ENCODE assay signal across 10 mouse cellular contexts in genomic region chr7:131966916-131967494, GRCm38 (mm10). TPM values are rescaled to one million over a fixed set of nuclear protein-coding genes. Genes with fewer than 3 reads are reported as not detected.
DNase-seq lines count a peak whose midpoint lies in the region; ATAC-seq and TF ChIP-seq lines count a peak whose summit lies in the region.
"Had no signal": no experiment of that assay in that cellular context is flagged by ENCODE, and none has a peak within 500 bp of the region (broad histone marks: within the 10 kb centered on the region; RNA-seq: fewer than 3 reads in every experiment).

No protein-coding gene starts in this region.

- 4% methylated on average over 57 of the region's 57 CpGs for WGBS in forebrain, embryonic 15.5 days
- WGBS in limb, embryonic 13.5 days, result 10% methylated on average over 57 of the region's 57 CpGs
- WGBS in thymus, adult 2 months, result 16% methylated on average over 55 of the region's 57 CpGs

- no peaks in the 10 kb centered on the region for H3K36me3 ChIP-seq in testis, adult 2 months (ENCODE audit: control insufficient read depth, insufficient read depth, low read length)
- H3K36me3 ChIP-seq in forebrain, embryonic 15.5 days, result no peaks in the 10 kb centered on the region
- H3K36me3 ChIP-seq in limb, embryonic 13.5 days, result no peaks in the 10 kb centered on the region
- no peaks in the 10 kb centered on the region for H3K36me3 ChIP-seq in thymus, adult 2 months (ENCODE audit: control insufficient read depth, insufficient read depth, low read length)

- H3K4me3 ChIP-seq in testis, adult 2 months (ENCODE audit: control insufficient read depth, low read depth, low read length), result peak overlapping the region; percentile 1
- peak overlapping the region; percentile 59 for H3K4me3 ChIP-seq in forebrain, embryonic 15.5 days
- H3K4me3 ChIP-seq in limb, embryonic 13.5 days, result peak overlapping the region; percentile 33
- H3K4me3 ChIP-seq in thymus, adult 2 months (ENCODE audit: control insufficient read depth, insufficient read depth, low read length), result no peak overlapping the region

- no peak for DNase-seq in testis, postnatal 14 days (ENCODE audit: low spot score)
- peak; percentile 64 for DNase-seq in right cerebral cortex, postnatal 25 days
- no peak for DNase-seq in thymus, adult 2 months
- DNase-seq in thymus, postnatal 36 days, result no peak
- no peak for DNase-seq in ovary, postnatal 14 days (ENCODE audit: low spot score)

- no peak overlapping the region for H3K27ac ChIP-seq in testis, adult 2 months (ENCODE audit: control insufficient read depth, insufficient read depth, low read depth, low read length)
- peak overlapping the region; percentile 70 for H3K27ac ChIP-seq in forebrain, embryonic 15.5 days (replicated peaks)
- H3K27ac ChIP-seq in limb, embryonic 13.5 days, result no peak overlapping the region
- H3K27ac ChIP-seq in thymus, adult 2 months (ENCODE audit: control insufficient read depth, insufficient read depth, low read length), result no peak overlapping the region

- H3K9me3 ChIP-seq in forebrain, embryonic 15.5 days, result no peaks in the 10 kb centered on the region
- H3K9me3 ChIP-seq in limb, embryonic 13.5 days, result no peaks in the 10 kb centered on the region

- peak overlapping the region; percentile 75 for H3K9ac ChIP-seq in forebrain, embryonic 15.5 days (replicated peaks)
- no peak overlapping the region for H3K9ac ChIP-seq in limb, embryonic 13.5 days

- no peak for TF ChIP-seq CTCF in testis, adult 2 months (IDR thresholded peaks at IDR 0.05; ENCODE audit: control insufficient read depth, insufficient read depth, insufficient replicate concordance, low read depth, low read length)
- no peak for TF ChIP-seq CTCF in thymus, adult 2 months (IDR thresholded peaks at IDR 0.05; ENCODE audit: borderline replicate concordance, control insufficient read depth, extremely low read depth, insufficient read depth, low read length, poor library complexity)

- peaks cover 3% of the 10 kb centered on the region; the same call in 1 of the 2 replicates for H3K4me1 ChIP-seq in testis, adult 2 months (ENCODE audit: control insufficient read depth, insufficient read depth, low read length)
- peaks cover 16% of the 10 kb centered on the region for H3K4me1 ChIP-seq in forebrain, embryonic 15.5 days
- peaks cover 8% of the 10 kb centered on the region for H3K4me1 ChIP-seq in limb, embryonic 13.5 days
- no peaks in the 10 kb centered on the region for H3K4me1 ChIP-seq in thymus, adult 2 months (replicated peaks; ENCODE audit: control insufficient read depth, insufficient read depth, low read length)

- peak; percentile 59 for ATAC-seq in forebrain, embryonic 15.5 days (replicated peaks)
- no peak for ATAC-seq in limb, embryonic 13.5 days (ENCODE audit: low FRiP score, low read depth)

- H3K27me3 ChIP-seq in testis, adult 2 months (ENCODE audit: control insufficient read depth, insufficient read depth, low read length), result no peaks in the 10 kb centered on the region
- peaks cover 25% of the 10 kb centered on the region for H3K27me3 ChIP-seq in forebrain, embryonic 15.5 days
- peaks cover 66% of the 10 kb centered on the region for H3K27me3 ChIP-seq in limb, embryonic 13.5 days
- H3K27me3 ChIP-seq in thymus, adult 2 months (ENCODE audit: control insufficient read depth, insufficient read depth, low read length), result no peaks in the 10 kb centered on the region

- no peak for TF ChIP-seq POLR2A in testis, adult 2 months (IDR thresholded peaks at IDR 0.05; ENCODE audit: control insufficient read depth, low read depth, low read length)
- no peak for TF ChIP-seq POLR2A in thymus, adult 2 months (IDR thresholded peaks at IDR 0.05; ENCODE audit: control insufficient read depth, extremely low read depth, insufficient read depth, low read length, poor library complexity)

- peak overlapping the region; percentile 79 for H3K4me2 ChIP-seq in forebrain, embryonic 15.5 days (replicated peaks)
- peak overlapping the region; percentile 55 for H3K4me2 ChIP-seq in limb, embryonic 13.5 days (replicated peaks)

RNA-seq across cellular contexts. Expression of gene Gpr26, which starts 0.7 kb away (rescaled TPM):
- 0.01 TPM in 1 of 2 replicates, not detected in the other for polyA plus RNA-seq in testis, adult 2 months (2012; rRNA removed)
- polyA plus RNA-seq in forebrain, embryonic 15.5 days (2015; fragmentation: Nextera tagmentation; extraction: Ambion mirVana), result 2.3 and 2.6 TPM in 2 replicates
- polyA plus RNA-seq in limb, embryonic 13.5 days (2015; fragmentation: Nextera tagmentation; extraction: Ambion mirVana), result not detected in 2 replicates
- polyA plus RNA-seq in thymus, adult 2 months (2012; rRNA removed), result 0.01 TPM in 1 of 2 replicates, not detected in the other
- polyA plus RNA-seq: large intestine, adult 2 months; spleen, adult 2 months had no signal
